Mouse (Mus musculus): ENCODE results near the gene Rasgrp3.

Rasgrp3 gene

GRCm38 (mm10) chr17:75539130-75539529 lies 103.4 kb downstream of the Rasgrp3 start:
- DNase-seq (ENCODE audit: low spot score in 2 of 2): no peak

- no peak for DNase-seq (ENCODE audit: low spot score in 2 of 2)
Measured at GRCm38 (mm10) chr17:75539841-75540240, 104.1 kb downstream of the Rasgrp3 start.

GRCm38 (mm10) chr17:75543434-75543833 lies 107.7 kb downstream of the Rasgrp3 start:
- DNase-seq (ENCODE audit: low spot score in 2 of 2): no peak

GRCm38 (mm10) chr17:75544262-75544661 lies 108.6 kb downstream of the Rasgrp3 start:
- no peak for DNase-seq (ENCODE audit: low spot score in 2 of 2)

- no peak for DNase-seq (ENCODE audit: low spot score in 2 of 2)
Measured at GRCm38 (mm10) chr17:75550771-75551413, 115.2 kb downstream of the Rasgrp3 start.

- DNase-seq (ENCODE audit: low spot score in 2 of 2): peak; percentile 95 to 97
Measured at GRCm38 (mm10) chr17:75551512-75552400, 116.1 kb downstream of the Rasgrp3 start, which contains the start of gene Fam98a. Gene Fam98a, minus strand, starts transcription at chr17:75551946.

- DNase-seq (ENCODE audit: low spot score in 2 of 2): no peak
Measured at GRCm38 (mm10) chr17:75557031-75557430, 121.3 kb downstream of the Rasgrp3 start.

GRCm38 (mm10) chr17:75558041-75558440 lies 122.3 kb downstream of the Rasgrp3 start:
- no peak for DNase-seq (ENCODE audit: low spot score in 2 of 2)

GRCm38 (mm10) chr17:75575608-75576007 lies 139.9 kb downstream of the Rasgrp3 start:
- DNase-seq (ENCODE audit: low spot score in 2 of 2): no peak

Data from frontal cortex, postnatal 10 days (tissue).